Comparison of ENCODE assay signal across 12 mouse cellular contexts in genomic region chr12:12359923-12360322, GRCm38 (mm10).
"Had no signal": no experiment of that assay in that cellular context is flagged by ENCODE, and none has a peak within 500 bp of the region (broad histone marks: within the 10 kb centered on the region; RNA-seq: fewer than 3 reads in every experiment).

No protein-coding gene starts in this region.

- DNase-seq: lung, adult 18-20 months; lung, embryonic 14.5 days; lung, postnatal 10 days; lung, postnatal 4 days; midbrain, embryonic 14.5 days; retina, postnatal 1 day; right cerebral cortex, adult 18-20 months; right cerebral cortex, postnatal 14 days; thymus, adult 2 months; thymus, postnatal 25 days; thymus, postnatal 4 days had no signal

- ATAC-seq: midbrain, embryonic 16.5 days had no signal
